Mouse (Mus musculus) olfactory bulb, adult 2 months (tissue): ENCODE data around the gene Sdha. TPM values are rescaled to one million over a fixed set of nuclear protein-coding genes. Genes with fewer than 3 reads are reported as not detected.

ENCODE experiments used
- H3K27ac ChIP-seq: fragments of 200-500 bp; 2 replicates; pipeline ENCODE4 v1.5.1; 2012; ENCODE audit warnings: low read depth, low read length; ENCODE audit not compliant: insufficient read depth
- H3K4me1 ChIP-seq: fragments of 200-500 bp; 2 replicates; pipeline ENCODE4 v1.6.1; 2012; ENCODE audit warnings: low read length; ENCODE audit not compliant: control insufficient read depth, insufficient read depth
- H3K4me3 ChIP-seq: fragments of 200-500 bp; 2 replicates; pipeline ENCODE4 v1.5.1; 2012; ENCODE audit warnings: mild to moderate bottlenecking, low read depth, low read length, moderate library complexity; ENCODE audit not compliant: insufficient read depth
- CTCF ChIP-seq: fragments of 200-500 bp; IDR thresholded peaks from 2 replicates; pipeline ENCODE4 v1.5.1; 2012; ENCODE audit warnings: low read depth, mild to moderate bottlenecking, low read length, moderate library complexity; ENCODE audit not compliant: insufficient read depth
- POLR2A ChIP-seq: fragments of 200-500 bp; IDR thresholded peaks from 2 replicates; pipeline ENCODE4 v1.6.1; 2012; ENCODE audit warnings: mild to moderate bottlenecking, low read depth, low read length, moderate library complexity; ENCODE audit not compliant: insufficient read depth
- WGBS: fragments of 180-500 bp; shearing (Covaris S2); methylation state at CpG from one replicate; pipeline ENCODE4 v1.1.7; 2018; 5-methylcytosine and 5-hydroxymethylcytosine counted together
- polyA plus RNA-seq: library from polyadenylated mRNA; stranded (reverse); fragments of >200 nt; gene quantifications from 2 replicates; pipeline ENCODE4 v1.2.4, GENCODE M21; 2012; ENCODE audit warnings: low replicate concordance; ENCODE audit not compliant: missing spikeins, insufficient read depth, insufficient read length

Sdha gene
- polyA plus RNA-seq, result 516 TPM in 1 of 2 replicates, not detected in the other

DNA sequence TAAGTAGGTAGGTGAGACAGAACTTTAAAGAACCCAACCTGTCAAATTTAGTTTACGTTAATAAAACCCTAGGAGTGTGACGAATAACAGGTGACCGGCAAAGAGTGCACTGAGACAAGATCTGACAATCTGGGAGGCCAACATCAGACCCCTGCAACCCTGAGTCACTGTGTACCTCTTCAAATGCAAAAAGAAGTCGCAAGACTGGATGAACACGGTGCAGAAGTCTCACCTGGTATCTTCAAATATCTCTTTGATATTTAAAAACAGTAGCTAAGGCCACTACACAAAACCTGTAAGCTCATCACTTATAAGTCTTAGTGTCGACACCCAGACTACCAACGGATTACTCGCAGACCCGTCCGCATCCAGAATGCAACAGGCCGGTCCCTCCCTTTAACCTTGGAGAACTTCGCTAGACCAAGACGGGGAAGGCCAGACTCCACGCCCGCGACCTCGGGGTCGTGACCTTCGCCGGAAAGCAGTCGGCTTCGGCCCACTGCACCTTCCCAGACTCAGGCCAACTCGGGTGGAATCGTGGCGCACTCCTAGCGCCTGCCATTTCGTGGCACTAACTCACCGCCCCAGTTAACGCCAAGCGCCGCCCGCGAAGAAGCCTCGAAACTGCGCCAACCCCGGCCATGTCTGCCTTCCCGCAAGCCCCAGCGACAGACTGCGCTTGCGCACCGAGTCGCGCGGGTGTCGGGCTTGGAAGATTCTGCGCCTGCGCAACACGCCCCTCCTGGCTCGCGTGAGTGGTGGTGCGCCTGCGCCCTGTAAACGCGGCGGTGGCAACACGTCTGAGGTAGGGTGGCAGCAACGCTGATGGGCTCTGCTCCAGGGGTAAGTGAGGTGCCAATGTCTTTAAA is at the start of gene Sdha, which contains the start of gene Ccdc127:
TSS of gene Sdha (minus strand) at position 715 of the 869 bp plus-strand sequence.
TSS of gene Ccdc127 (plus strand) at position 744 of the 869 bp plus-strand sequence.
- under 1% methylated on average over 57 of the region's 57 CpGs for WGBS
- TF ChIP-seq POLR2A (peak; percentile 78), CTCF (no peak)
- Histone ChIP-seq H3K4me1 (no peaks in the 10 kb centered on the region), H3K4me3 (peak within 1 kb of the TSS; percentile 64), H3K27ac (peak within 1 kb of the TSS; percentile 67)

DNA sequence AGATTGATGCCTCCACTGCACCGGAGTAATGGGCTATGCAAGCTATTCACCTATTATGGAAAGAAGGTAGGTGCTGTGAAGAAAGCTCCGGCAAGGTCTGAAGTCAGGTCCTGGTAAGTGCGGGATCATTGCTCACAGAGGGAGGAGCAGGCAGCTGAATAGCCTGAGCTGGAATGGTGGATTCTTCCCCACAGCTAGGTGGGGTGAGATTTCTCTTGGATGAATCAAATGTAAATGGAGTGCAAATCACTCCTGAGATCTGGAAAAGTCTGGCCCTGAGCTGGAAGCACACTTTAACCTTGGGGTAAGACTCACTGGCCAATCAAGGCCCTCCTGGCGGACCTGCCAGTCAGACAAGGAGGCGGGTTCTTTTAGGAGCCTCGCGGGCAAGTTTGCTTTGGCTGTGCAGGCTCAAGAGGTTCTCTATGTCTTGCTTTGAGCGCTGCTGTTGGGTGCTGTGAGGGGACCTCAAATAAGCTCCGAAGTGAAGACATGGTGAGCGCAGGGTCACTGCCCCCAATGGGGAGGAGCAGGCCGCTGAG is 49.3 kb upstream of the Sdha start, which contains the start of gene Ftl1-ps1:
TSS of gene Ftl1-ps1 (plus strand) at position 397 of the 542 bp plus-strand sequence.
- Histone ChIP-seq H3K27ac (no peak within 1 kb of the TSS), H3K4me1 (no peaks in the 10 kb centered on the region), H3K4me3 (no peak within 1 kb of the TSS)
- TF ChIP-seq POLR2A (no peak), CTCF (no peak)
- WGBS, result 12% methylated on average over 11 of the region's 11 CpGs

DNA sequence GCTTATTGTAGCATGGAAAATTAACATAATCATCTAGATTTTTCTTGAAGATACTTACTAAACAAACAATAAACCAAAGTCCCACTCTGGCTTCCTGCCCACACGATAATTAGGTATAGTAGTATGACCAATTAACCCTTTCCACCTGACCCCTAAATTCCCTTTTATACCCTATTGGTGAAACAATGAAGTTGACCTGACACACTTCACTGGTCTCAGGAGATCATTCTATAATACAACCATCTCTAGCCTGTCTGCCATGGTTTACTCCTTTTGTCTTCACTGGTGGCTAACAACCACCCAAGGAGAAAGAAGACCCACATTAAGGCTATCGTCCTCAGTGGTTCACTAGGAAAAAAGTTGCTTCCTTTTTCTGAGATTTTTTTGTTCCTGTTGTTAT is 41.1 kb upstream of the Sdha start:
- Histone ChIP-seq H3K4me3 (no peak overlapping the region), H3K27ac (no peak overlapping the region), H3K4me1 (no peaks in the 10 kb centered on the region)
- no peak for TF ChIP-seq POLR2A
- TF ChIP-seq CTCF, result no peak
- 72% methylated on average over 2 of the region's 2 CpGs for WGBS

DNA sequence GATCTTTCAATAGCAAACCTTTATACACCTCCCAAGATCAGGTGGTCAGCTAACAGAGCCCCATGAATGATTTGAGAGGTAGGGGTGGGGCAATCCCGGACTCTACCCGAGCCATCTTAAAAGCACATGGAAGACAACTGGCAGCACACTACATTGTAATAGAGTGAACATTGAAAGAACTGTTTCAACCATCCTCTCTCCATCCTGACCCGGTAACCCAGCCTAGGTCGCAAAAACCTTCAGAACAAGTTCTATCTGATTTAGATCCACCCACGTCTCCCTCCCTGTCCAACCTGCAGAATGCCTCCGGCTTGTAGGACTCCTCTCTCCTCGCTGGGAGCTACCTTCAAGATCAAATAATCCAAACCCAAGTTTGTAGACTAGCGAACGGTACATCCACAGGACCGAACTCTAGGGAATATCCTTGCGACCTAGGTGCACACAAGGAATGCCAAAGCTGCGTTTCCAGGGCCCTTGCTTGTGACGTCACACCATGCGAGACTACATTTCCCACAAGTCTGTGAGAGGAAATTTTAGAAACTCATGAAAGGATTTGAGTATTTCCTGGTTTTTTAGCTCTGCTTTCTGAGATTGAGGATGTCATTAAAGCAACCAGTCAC is 40.4 kb upstream of the Sdha start, which contains the start of gene Zfp72:
TSS of gene Zfp72 (minus strand) at position 466 of the 620 bp plus-strand sequence.
- WGBS, result 6% methylated on average over 14 of the region's 14 CpGs
- Histone ChIP-seq H3K4me1 (no peaks in the 10 kb centered on the region), H3K4me3 (peak within 1 kb of the TSS; percentile 66), H3K27ac (peak within 1 kb of the TSS; percentile 13; the same call in 1 of the 2 replicates)
- TF ChIP-seq POLR2A, result no peak
- no peak for TF ChIP-seq CTCF

DNA sequence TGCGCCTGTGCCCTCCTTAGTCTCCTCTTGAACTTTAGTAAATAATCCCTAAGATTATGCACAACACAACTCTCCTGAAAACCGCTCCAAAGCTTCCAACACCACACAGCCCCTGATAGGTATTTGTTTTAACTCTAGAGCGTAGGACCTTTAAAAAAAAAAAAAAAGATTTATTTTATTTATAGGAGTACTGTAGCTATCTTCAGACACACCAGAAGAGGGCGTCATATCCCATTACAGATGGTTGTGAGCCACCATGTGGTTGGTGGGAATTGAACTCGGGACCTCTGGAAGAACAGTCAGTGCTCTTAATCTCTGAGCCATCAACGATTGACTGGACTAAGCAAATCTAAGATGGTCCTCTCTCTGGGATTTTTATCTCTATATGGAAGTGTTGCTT is 39.6 kb upstream of the Sdha start:
- Histone ChIP-seq H3K4me1 (no peaks in the 10 kb centered on the region), H3K27ac (no peak overlapping the region), H3K4me3 (no peak overlapping the region)
- 71% methylated on average over 6 of the region's 6 CpGs for WGBS
- TF ChIP-seq CTCF (no peak), POLR2A (no peak)

DNA sequence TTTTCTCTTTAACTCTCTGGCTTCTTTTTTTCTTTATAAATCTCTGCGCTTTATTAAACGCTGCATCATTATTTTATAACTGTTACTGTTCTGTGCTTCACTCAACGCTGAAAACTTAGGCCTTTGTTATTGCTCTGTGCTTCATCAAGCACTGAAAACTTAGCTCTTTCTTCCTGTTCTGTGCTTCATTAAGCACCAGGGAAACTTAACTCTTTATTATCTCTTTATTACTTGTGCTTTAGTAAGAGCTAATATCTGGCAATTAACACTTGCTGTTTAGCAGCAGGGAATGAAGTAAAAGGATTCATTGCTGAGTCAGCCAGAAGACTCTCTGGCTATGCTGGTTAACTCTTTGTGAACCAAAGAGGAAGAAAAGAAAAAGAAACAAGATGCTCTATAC is 32.2 kb upstream of the Sdha start:
- WGBS, result 15% methylated on average over 3 of the region's 3 CpGs
- no peak for TF ChIP-seq POLR2A
- TF ChIP-seq CTCF, result no peak
- no peak overlapping the region for H3K4me3 ChIP-seq
- H3K4me1 ChIP-seq, result peaks cover 8% of the 10 kb centered on the region; the same call in 1 of the 2 replicates
- H3K27ac ChIP-seq, result no peak overlapping the region

DNA sequence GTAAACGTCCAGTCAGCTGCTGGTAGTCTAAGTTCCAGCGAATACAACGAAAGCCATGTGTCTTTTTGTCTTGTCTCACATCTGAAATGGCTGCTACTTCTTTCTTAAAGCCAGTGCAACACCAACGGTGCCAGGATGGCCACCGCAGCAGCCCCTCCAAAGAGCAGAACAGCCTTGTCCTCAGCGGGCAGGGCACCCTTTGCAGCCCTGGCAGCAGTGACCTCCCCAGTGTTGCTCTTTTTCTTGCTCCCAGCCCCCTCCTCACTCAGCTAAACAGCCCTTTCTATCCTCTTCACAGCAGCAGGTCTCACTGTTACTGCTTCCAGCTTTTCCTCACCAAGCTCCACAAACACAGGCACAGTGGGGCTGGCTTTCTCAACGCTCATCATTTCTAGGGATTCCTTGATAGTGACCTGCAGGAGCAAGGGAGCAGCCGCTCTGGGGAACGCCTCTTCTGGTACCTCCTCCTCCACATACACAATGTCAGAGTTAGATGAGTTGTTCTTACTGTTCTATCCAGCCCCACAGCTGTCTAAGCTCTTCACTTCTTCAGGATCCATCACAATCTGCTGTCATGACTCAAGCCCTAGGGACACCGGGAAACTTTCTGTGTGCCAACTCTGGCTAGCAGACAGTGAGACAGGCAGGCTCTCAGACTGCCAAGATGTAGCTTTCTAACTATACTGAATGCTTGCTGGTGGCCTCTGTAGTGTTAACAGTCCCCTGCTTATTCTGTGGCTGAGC is 31.6 kb upstream of the Sdha start:
- Histone ChIP-seq H3K27ac (no peak overlapping the region), H3K4me3 (no peak overlapping the region), H3K4me1 (peaks cover 8% of the 10 kb centered on the region; the same call in 1 of the 2 replicates)
- TF ChIP-seq POLR2A (no peak), CTCF (no peak)
- 34% methylated on average over 10 of the region's 10 CpGs for WGBS

DNA sequence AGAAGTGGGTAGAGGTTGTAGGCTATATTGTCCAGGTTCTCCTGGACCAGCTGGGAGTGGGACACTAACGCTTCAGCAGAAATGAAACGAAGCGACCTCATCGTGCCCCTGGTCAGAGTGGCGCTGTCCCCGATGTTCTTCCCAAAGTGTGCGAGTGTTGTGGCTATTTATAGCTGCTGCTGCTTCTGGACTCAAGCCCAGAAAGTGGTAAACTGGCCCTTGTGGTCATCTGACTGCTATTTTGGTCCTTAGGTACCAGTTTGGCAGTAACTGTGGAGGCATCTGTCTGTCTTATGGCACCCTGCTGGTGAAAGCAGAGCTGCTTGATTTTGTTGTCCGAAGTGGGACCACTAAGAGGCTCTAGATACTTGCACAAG is 13.8 kb upstream of the Sdha start, which contains the start of gene Lrrc14b:
TSS of gene Lrrc14b (minus strand) at position 147 of the 377 bp plus-strand sequence.
- Histone ChIP-seq H3K4me3 (no peak within 1 kb of the TSS), H3K4me1 (peaks cover 9% of the 10 kb centered on the region; the same call in 1 of the 2 replicates), H3K27ac (no peak within 1 kb of the TSS)
- TF ChIP-seq CTCF (no peak), POLR2A (no peak)
- WGBS, result 41% methylated on average over 8 of the region's 8 CpGs
